Mouse (Mus musculus): ENCODE measurements around the gene Aqp1.

DNA sequence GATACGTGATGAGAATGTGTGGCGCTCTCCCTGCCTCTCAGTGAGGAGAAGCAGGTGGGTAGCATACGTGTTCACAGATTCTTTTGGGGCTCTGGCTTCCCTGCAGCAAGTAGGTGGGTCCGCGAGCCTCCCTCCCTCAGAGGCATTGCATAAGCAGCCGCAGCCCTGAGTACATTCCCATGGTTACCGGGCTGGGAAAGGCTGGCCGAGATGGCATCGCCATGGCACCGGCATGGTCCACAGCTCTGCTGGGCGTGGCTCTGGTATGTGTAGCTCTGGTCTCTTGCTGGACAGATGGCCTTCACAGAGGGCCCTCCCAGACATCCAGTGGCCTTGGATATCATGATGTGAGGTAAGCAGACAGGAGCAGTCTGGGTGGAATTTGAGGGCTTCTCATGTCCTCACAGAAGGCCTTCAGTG is 60.4 kb downstream of the Aqp1 start:
- TF ChIP-seq POLR2A (IDR thresholded peaks at IDR 0.05; ENCODE audit: low read depth, low read length) (no peak), CTCF (IDR thresholded peaks at IDR 0.05; ENCODE audit: borderline replicate concordance, insufficient read depth, low read length) (no peak)

All from embryonic fibroblast, embryonic 13.5 days (primary cell).